Comparison of ENCODE assay signal across 8 mouse cellular contexts in genomic region chr9:66794629-66795463, GRCm38 (mm10). TPM values are rescaled to one million over a fixed set of nuclear protein-coding genes. Genes with fewer than 3 reads are reported as not detected.
A peak's percentile ranks its signal among the peaks of the same experiment; 100 is the strongest.
DNase-seq lines count a peak whose midpoint lies in the region; ATAC-seq and TF ChIP-seq lines count a peak whose summit lies in the region.

No protein-coding gene starts in this region.

- H3K4me1 ChIP-seq in kidney, embryonic 15.5 days: peaks cover 11% of the 10 kb centered on the region; the same call in 1 of the 2 replicates
- H3K4me1 ChIP-seq in forebrain, embryonic 16.5 days (replicated peaks; ENCODE audit: control insufficient read depth, insufficient read depth, low read length): peaks cover 17% of the 10 kb centered on the region
- H3K4me1 ChIP-seq in liver, embryonic 14.5 days (replicated peaks; ENCODE audit: control insufficient read depth in 2 of 2, insufficient read depth in 2 of 2, low read length in 1 of 2): peaks cover 4 to 6% of the 10 kb centered on the region in 2 experiments

- 1% methylated on average over 43 of the region's 43 CpGs for WGBS in kidney, embryonic 15.5 days
- WGBS in forebrain, embryonic 16.5 days: 1% methylated on average over 42 of the region's 43 CpGs
- WGBS in liver, embryonic 14.5 days (ENCODE audit: insufficient replicate concordance): 3% methylated on average over 43 of the region's 43 CpGs

- peak; percentile 33 for ATAC-seq in kidney, embryonic 15.5 days (replicated peaks; ENCODE audit: low FRiP score)
- ATAC-seq in activated CD4-positive, CD25-positive, alpha-beta regulatory T cell, adult 4 months: peak; percentile 2
- peak; percentile 53 for ATAC-seq in forebrain, embryonic 16.5 days
- no peak for ATAC-seq in liver, embryonic 14.5 days (ENCODE audit: insufficient read depth)

- no peaks in the 10 kb centered on the region for H3K27me3 ChIP-seq in kidney, embryonic 15.5 days
- no peaks in the 10 kb centered on the region for H3K27me3 ChIP-seq in forebrain, embryonic 16.5 days (replicated peaks; ENCODE audit: control insufficient read depth, insufficient read depth, low read length)
- H3K27me3 ChIP-seq in liver, embryonic 14.5 days (ENCODE audit: control insufficient read depth, insufficient read depth, low read length): peaks cover 15% of the 10 kb centered on the region

- H3K4me2 ChIP-seq in kidney, embryonic 15.5 days: peak overlapping the region; percentile 79
- H3K4me2 ChIP-seq in forebrain, embryonic 16.5 days (ENCODE audit: low read length): peak overlapping the region; percentile 70
- H3K4me2 ChIP-seq in liver, embryonic 14.5 days (ENCODE audit: low read depth): peak overlapping the region; percentile 74

- peaks cover 5% of the 10 kb centered on the region for H3K36me3 ChIP-seq in kidney, embryonic 15.5 days
- H3K36me3 ChIP-seq in forebrain, embryonic 16.5 days (ENCODE audit: control insufficient read depth, insufficient read depth): no peaks in the 10 kb centered on the region; the same call in 1 of the 2 replicates
- H3K36me3 ChIP-seq in liver, embryonic 14.5 days (replicated peaks; ENCODE audit: control insufficient read depth, insufficient read depth, low read depth): no peaks in the 10 kb centered on the region

- H3K4me3 ChIP-seq in kidney, embryonic 15.5 days (replicated peaks): peak overlapping the region; percentile 69
- H3K4me3 ChIP-seq in forebrain, embryonic 16.5 days (replicated peaks; ENCODE audit: low read length): peak overlapping the region; percentile 71
- H3K4me3 ChIP-seq in liver, embryonic 14.5 days (ENCODE audit: insufficient read depth in 1 of 2, low read depth in 2 of 2, low read length in 2 of 2): peak overlapping the region; percentile 50 to 54

- no peaks in the 10 kb centered on the region for H3K9me3 ChIP-seq in kidney, embryonic 15.5 days (replicated peaks)
- no peaks in the 10 kb centered on the region for H3K9me3 ChIP-seq in forebrain, embryonic 16.5 days (ENCODE audit: control insufficient read depth, low read length)
- H3K9me3 ChIP-seq in liver, embryonic 14.5 days (ENCODE audit: control insufficient read depth, low read length): no peaks in the 10 kb centered on the region

- TF ChIP-seq CTCF in liver, embryonic 14.5 days (IDR thresholded peaks at IDR 0.05; ENCODE audit: low read depth): no peak

- no peak for TF ChIP-seq EP300 in liver, embryonic 14.5 days (IDR thresholded peaks at IDR 0.05; ENCODE audit: low read depth)

- H3K9ac ChIP-seq in kidney, embryonic 15.5 days: peak overlapping the region; percentile 61
- peak overlapping the region; percentile 92 for H3K9ac ChIP-seq in forebrain, embryonic 16.5 days (replicated peaks; ENCODE audit: low read depth, low read length)
- no peak overlapping the region for H3K9ac ChIP-seq in liver, embryonic 14.5 days (replicated peaks)

- H3K27ac ChIP-seq in kidney, embryonic 15.5 days: peak overlapping the region; percentile 97
- peak overlapping the region; percentile 88 for H3K27ac ChIP-seq in forebrain, embryonic 16.5 days (ENCODE audit: low read length)
- H3K27ac ChIP-seq in liver, embryonic 14.5 days: no peak overlapping the region

- DNase-seq in kidney, adult 8-10 months: no peak
- DNase-seq in liver, embryonic 14.5 days (ENCODE audit: low read depth in 3 of 3, low spot score in 3 of 3): no peak
- DNase-seq in adrenal gland, postnatal 14 days: no peak
- no peak for DNase-seq in urinary bladder, postnatal 25 days (ENCODE audit: low spot score)
- DNase-seq in testis, postnatal 10 days (ENCODE audit: low spot score): no peak

RNA-seq across cellular contexts. Expression of gene Aph1b, which starts 0.4 kb away (rescaled TPM):
- polyA plus RNA-seq in kidney, embryonic 15.5 days (2015; fragmentation: Nextera tagmentation; extraction: Ambion mirVana): 9.2 and 11.9 TPM in 2 replicates
- 1 to 10 TPM in 1 of 2 experiments, under 1 TPM in 1; 0.63 to 2.2 TPM for polyA plus RNA-seq in activated CD4-positive, CD25-positive, alpha-beta regulatory T cell, adult 4 months (2017; shearing (Covaris generic))
- polyA plus RNA-seq in forebrain, embryonic 16.5 days (2015; fragmentation: Nextera tagmentation; extraction: Ambion mirVana): 32.9 and 34.3 TPM in 2 replicates
- polyA plus RNA-seq in liver, embryonic 14.5 days (2012; rRNA removed): 0.32 and 0.46 TPM in 2 replicates
- 1.3 and 1.5 TPM in 2 replicates for polyA plus RNA-seq in liver, embryonic 14.5 days (2014; fragmentation: Nextera tagmentation; extraction: Ambion mirVana)
- total RNA-seq in adrenal gland, postnatal 14 days (2021): 3.7 and 3.8 TPM in 2 replicates

RNA-seq across cellular contexts. Expression of gene Gm10647, which starts 2.0 kb away (rescaled TPM):
- polyA plus RNA-seq in kidney, embryonic 15.5 days (2015; fragmentation: Nextera tagmentation; extraction: Ambion mirVana): 0.69 and 0.96 TPM in 2 replicates
- polyA plus RNA-seq in activated CD4-positive, CD25-positive, alpha-beta regulatory T cell, adult 4 months (2017; shearing (Covaris generic)): not detected
- 0.42 and 0.43 TPM in 2 replicates for polyA plus RNA-seq in forebrain, embryonic 16.5 days (2015; fragmentation: Nextera tagmentation; extraction: Ambion mirVana)
- 0.05 and 0.06 TPM in 2 replicates for polyA plus RNA-seq in liver, embryonic 14.5 days (2012; rRNA removed)
- polyA plus RNA-seq in liver, embryonic 14.5 days (2014; fragmentation: Nextera tagmentation; extraction: Ambion mirVana): 0.08 and 0.11 TPM in 2 replicates
- total RNA-seq in adrenal gland, postnatal 14 days (2021): 0.30 TPM in 1 of 2 replicates, not detected in the other

RNA-seq across cellular contexts. Expression of gene Aph1c, which starts 39.7 kb away (rescaled TPM):
- 5.4 and 7.2 TPM in 2 replicates for polyA plus RNA-seq in kidney, embryonic 15.5 days (2015; fragmentation: Nextera tagmentation; extraction: Ambion mirVana)
- polyA plus RNA-seq in activated CD4-positive, CD25-positive, alpha-beta regulatory T cell, adult 4 months (2017; shearing (Covaris generic)): 1 to 10 TPM in 1 of 2 experiments, not detected in 1; 1.2 TPM
- polyA plus RNA-seq in forebrain, embryonic 16.5 days (2015; fragmentation: Nextera tagmentation; extraction: Ambion mirVana): 3.1 and 5.9 TPM in 2 replicates
- polyA plus RNA-seq in liver, embryonic 14.5 days (2012; rRNA removed): 0.77 and 0.80 TPM in 2 replicates
- 2.4 and 2.5 TPM in 2 replicates for polyA plus RNA-seq in liver, embryonic 14.5 days (2014; fragmentation: Nextera tagmentation; extraction: Ambion mirVana)
- 7.9 and 8.0 TPM in 2 replicates for total RNA-seq in adrenal gland, postnatal 14 days (2021)
